Mouse (Mus musculus) heart, embryonic 14.5 days (tissue): Measurements from ENCODE around the gene Sft2d1. TPM values are rescaled to one million over a fixed set of nuclear protein-coding genes. Genes with fewer than 3 reads are reported as not detected.

Experiments
- ATAC-seq: fragments of 200-750 bp; cut with Nextera tagmentation; 2 replicates; pipeline ENCODE4 v1.8.0; 2017; ENCODE audit warnings: low read depth, moderate TSS enrichment; ENCODE audit not compliant: insufficient number of reproducible peaks, insufficient read depth, low FRiP score
- H3K27ac ChIP-seq, 2 experiments: fragments of 200-500 bp in 1 of 2; fragments of 300-500 bp in 1 of 2; sonication (generic) in 1 of 2; replicated peaks in 1 of 2; 2 replicates each; pipeline ENCODE4 v1.5.1; 2012 to 2014; ENCODE audit warnings: low read depth in 2 of 2, low read length in 2 of 2, control low read depth in 1 of 2, mild to moderate bottlenecking in 1 of 2, mixed read lengths in 1 of 2; ENCODE audit not compliant: control insufficient read depth in 1 of 2, insufficient read depth in 1 of 2
- H3K27me3 ChIP-seq: fragments of 300-500 bp; sonication (generic); 2 replicates; pipeline ENCODE4 v1.6.1; 2014; ENCODE audit warnings: mild to moderate bottlenecking, low read length, control low read depth; ENCODE audit not compliant: control insufficient read depth, insufficient read depth
- H3K36me3 ChIP-seq: fragments of 300-500 bp; sonication (generic); 2 replicates; pipeline ENCODE4 v1.6.1; 2014; ENCODE audit warnings: mild to moderate bottlenecking, control low read depth, low read length, mixed read lengths; ENCODE audit not compliant: control insufficient read depth, insufficient read depth
- H3K4me1 ChIP-seq, 2 experiments: fragments of 200-500 bp in 1 of 2; fragments of 300-500 bp in 1 of 2; sonication (generic) in 1 of 2; 2 replicates each; pipeline ENCODE4 v1.6.1; 2012 to 2014; ENCODE audit warnings: low read length in 2 of 2, control low read depth in 1 of 2, mixed read lengths in 1 of 2; ENCODE audit not compliant: control insufficient read depth in 2 of 2, insufficient read depth in 2 of 2
- H3K4me2 ChIP-seq: fragments of 300-500 bp; sonication (generic); 2 replicates; pipeline ENCODE4 v1.6.1; 2014; ENCODE audit warnings: mild to moderate bottlenecking, low read length
- H3K4me3 ChIP-seq, 2 experiments: fragments of 200-500 bp in 1 of 2; fragments of 300-500 bp in 1 of 2; sonication (generic) in 1 of 2; 2 replicates each; pipeline ENCODE4 v1.5.1; 2012 to 2014; ENCODE audit warnings: low read length in 2 of 2, mild to moderate bottlenecking in 2 of 2, control low read depth in 1 of 2, low read depth in 1 of 2, moderate library complexity in 1 of 2; ENCODE audit not compliant: control insufficient read depth in 1 of 2, insufficient read depth in 1 of 2
- H3K9ac ChIP-seq: fragments of 300-500 bp; sonication (generic); 2 replicates; pipeline ENCODE4 v1.6.1; 2014; ENCODE audit warnings: mild to moderate bottlenecking, low read length
- H3K9me3 ChIP-seq: fragments of 300-500 bp; sonication (generic); 2 replicates; pipeline ENCODE4 v1.6.1; 2016; ENCODE audit warnings: low read length, control low read depth; ENCODE audit not compliant: control insufficient read depth
- WGBS: fragments of 180-500 bp; shearing (Covaris S2); extraction: QIAGEN DNeasy Blood & Tissue Kit; methylation state at CpG from one replicate; pipeline ENCODE4 v1.1.7; 2014; 5-methylcytosine and 5-hydroxymethylcytosine counted together
- polyA plus RNA-seq: library from polyadenylated mRNA; unstranded; fragments of >200 nt; fragmentation: Nextera tagmentation; extraction: Ambion mirVana; gene quantifications from 2 replicates; pipeline ENCODE4 v1.2.1, GENCODE M21; 2014

Sft2d1 gene
- polyA plus RNA-seq, 1 experiment from 2014 or later = 64.6 TPM

- no peaks in the 10 kb centered on the region for H3K36me3 ChIP-seq
- H3K9me3 ChIP-seq = no peaks in the 10 kb centered on the region
- no peak overlapping the region for H3K9ac ChIP-seq
- no peak overlapping the region for H3K4me2 ChIP-seq
- WGBS = 69% methylated on average over 3 of the region's 3 CpGs
- no peak for ATAC-seq
- H3K4me1 ChIP-seq = peaks cover 5 to 7% of the 10 kb centered on the region in 2 experiments; a peak in 3 of 4 replicates
- no peak overlapping the region for H3K27ac ChIP-seq
- H3K4me3 ChIP-seq = no peak overlapping the region
- H3K27me3 ChIP-seq = no peaks in the 10 kb centered on the region
These were observed 32.5 kb upstream of the Sft2d1 start for GRCm38 (mm10) chr17:8278356-8278755.

GRCm38 (mm10) chr17:8282821-8283525, 27.9 kb upstream of the Sft2d1 start, which contains the start of gene Mpc1:
Gene Mpc1 (plus strand): TSS chr17:8282904.
- peaks cover 9 to 13% of the 10 kb centered on the region in 2 experiments for H3K4me1 ChIP-seq
- peak within 1 kb of the TSS; percentile 97 to 100 for H3K27ac ChIP-seq
- peak; percentile 82 for ATAC-seq
- H3K9ac ChIP-seq = peak within 1 kb of the TSS; percentile 91
- H3K4me3 ChIP-seq = peak within 1 kb of the TSS; percentile 86 to 87
- no peaks in the 10 kb centered on the region for H3K9me3 ChIP-seq
- peak within 1 kb of the TSS; percentile 97 for H3K4me2 ChIP-seq
- WGBS = under 1% methylated on average over 33 of the region's 35 CpGs
- H3K27me3 ChIP-seq = no peaks in the 10 kb centered on the region
- H3K36me3 ChIP-seq = 0 out of 2 replicates have a peak, but pooled peaks cover 2% of the 10 kb centered on the region

- under 1% methylated on average over 77 of the region's 77 CpGs for WGBS
- Histone ChIP-seq H3K9me3 (no peaks in the 10 kb centered on the region), H3K27me3 (no peaks in the 10 kb centered on the region), H3K36me3 (0 out of 2 replicates have a peak, but pooled peaks cover 2% of the 10 kb centered on the region), H3K4me3 (peak overlapping the region; percentile 86 to 87), H3K27ac (peak overlapping the region; percentile 97 to 100), H3K4me2 (peak overlapping the region; percentile 97), H3K4me1 (peaks cover 9 to 13% of the 10 kb centered on the region in 2 experiments), H3K9ac (peak overlapping the region; percentile 91)
- ATAC-seq = peak; percentile 96
These were observed 27.2 kb upstream of the Sft2d1 start for GRCm38 (mm10) chr17:8283526-8284253.

- Histone ChIP-seq H3K4me3 (peak overlapping the region; percentile 86 to 87), H3K27ac (peak overlapping the region; percentile 87 to 97), H3K27me3 (no peaks in the 10 kb centered on the region), H3K4me2 (peak overlapping the region; percentile 97), H3K9ac (peak overlapping the region; percentile 91), H3K4me1 (peaks cover 9 to 13% of the 10 kb centered on the region in 2 experiments), H3K9me3 (no peaks in the 10 kb centered on the region), H3K36me3 (peaks cover 3% of the 10 kb centered on the region; the same call in 1 of the 2 replicates)
- WGBS = 0% methylated on average over 32 of the region's 32 CpGs
- ATAC-seq = peak; percentile 2
These were observed 26.6 kb upstream of the Sft2d1 start for GRCm38 (mm10) chr17:8284254-8284661.

GRCm38 (mm10) chr17:8285056-8285455, 25.8 kb upstream of the Sft2d1 start:
- Histone ChIP-seq H3K36me3 (peaks cover 8% of the 10 kb centered on the region; the same call in 1 of the 2 replicates), H3K4me3 (peak overlapping the region; percentile 86 to 87), H3K4me1 (peaks cover 9 to 13% of the 10 kb centered on the region in 2 experiments), H3K9me3 (no peaks in the 10 kb centered on the region), H3K9ac (peak overlapping the region; percentile 91), H3K27me3 (no peaks in the 10 kb centered on the region), H3K4me2 (peak overlapping the region; percentile 97), H3K27ac (no peak overlapping the region)
- ATAC-seq = no peak
- WGBS = 45% methylated on average over 8 of the region's 8 CpGs

- H3K4me1 ChIP-seq = peaks cover 9 to 13% of the 10 kb centered on the region in 2 experiments
These were observed 23.9 kb upstream of the Sft2d1 start for GRCm38 (mm10) chr17:8286987-8287386.

GRCm38 (mm10) chr17:8289993-8290679, 20.8 kb upstream of the Sft2d1 start:
- ATAC-seq = no peak
- Histone ChIP-seq H3K36me3 (peaks cover 30% of the 10 kb centered on the region), H3K4me1 (peaks cover under 1% of the 10 kb centered on the region in 2 experiments), H3K4me3 (no peak overlapping the region), H3K27ac (no peak overlapping the region), H3K27me3 (no peaks in the 10 kb centered on the region), H3K4me2 (no peak overlapping the region), H3K9me3 (no peaks in the 10 kb centered on the region), H3K9ac (no peak overlapping the region)
- whole genome bisulfite sequencing = 87% methylated on average over 3 of the region's 3 CpGs

More at GRCm38 (mm10) chr17:8286987-8287386, 23.9 kb upstream of the Sft2d1 start:
- Histone ChIP-seq H3K4me3 (no peak overlapping the region), H3K9me3 (no peaks in the 10 kb centered on the region), H3K9ac (no peak overlapping the region), H3K4me2 (no peak overlapping the region), H3K36me3 (peaks cover 14% of the 10 kb centered on the region; the same call in 1 of the 2 replicates), H3K27ac (no peak overlapping the region), H3K27me3 (no peaks in the 10 kb centered on the region)
- ATAC-seq = no peak
- WGBS = 88% methylated on average over 4 of the region's 4 CpGs
